ENCODE assay signal across 12 mouse cellular contexts in genomic region chr11:108933835-108934234, GRCm38 (mm10). TPM values are rescaled to one million over a fixed set of nuclear protein-coding genes. Genes with fewer than 3 reads are reported as not detected.
A peak's percentile ranks its signal among the peaks of the same experiment; 100 is the strongest.
DNase-seq lines count a peak whose midpoint lies in the region; ATAC-seq and TF ChIP-seq lines count a peak whose summit lies in the region.
"Had no signal": no experiment of that assay in that cellular context is flagged by ENCODE, and none has a peak within 500 bp of the region (broad histone marks: within the 10 kb centered on the region; RNA-seq: fewer than 3 reads in every experiment).

No protein-coding gene starts in this region.

- no peak overlapping the region for H3K4me2 ChIP-seq in midbrain, embryonic 11.5 days
- H3K4me2 ChIP-seq: liver, embryonic 13.5 days; neural tube, embryonic 12.5 days had no signal

- H3K4me1 ChIP-seq in cortical plate, adult 2 months (ENCODE audit: control insufficient read depth, insufficient read depth, low read length): peaks cover 9% of the 10 kb centered on the region
- peaks cover 60% of the 10 kb centered on the region for H3K4me1 ChIP-seq in midbrain, embryonic 11.5 days (ENCODE audit: control insufficient read depth, insufficient read depth, low read length)
- H3K4me1 ChIP-seq: liver, embryonic 13.5 days had no signal

- H3K9ac ChIP-seq in midbrain, embryonic 11.5 days (ENCODE audit: low read length): no peak overlapping the region
- H3K9ac ChIP-seq: liver, embryonic 13.5 days; neural tube, embryonic 12.5 days had no signal

- peak; percentile 74 for DNase-seq in gastrocnemius, adult 2 months
- DNase-seq in gastrocnemius, postnatal 10 days: no peak
- DNase-seq in heart, postnatal 14 days: peak; percentile 37 to 45
- peak; percentile 86 for DNase-seq in midbrain, embryonic 11.5 days (ENCODE audit: low spot score, missing footprints)
- DNase-seq in frontal cortex, postnatal 14 days (ENCODE audit: low spot score in 2 of 2): no peak
- no peak for DNase-seq in T-cell, adult 2 months (ENCODE audit: low spot score)
- no peak for DNase-seq in layer of hippocampus, postnatal 25 days (ENCODE audit: extremely low spot score in 1 of 2, low spot score in 1 of 2)
- DNase-seq: cerebellum, adult 11 months; liver, embryonic 13.5 days had no signal

- no peak for ATAC-seq in midbrain, embryonic 11.5 days (ENCODE audit: low FRiP score)
- ATAC-seq: inflammation-experienced regulatory T-cells, adult 6 months had no signal

- TF ChIP-seq POLR2A in cortical plate, adult 2 months (IDR thresholded peaks at IDR 0.05; ENCODE audit: extremely low read depth, insufficient read depth, low read length): no peak

- peak overlapping the region; percentile 38 for H3K4me3 ChIP-seq in gastrocnemius, adult 2 months
- no peak overlapping the region for H3K4me3 ChIP-seq in cortical plate, adult 2 months (ENCODE audit: insufficient read depth, low read length)
- H3K4me3 ChIP-seq in midbrain, embryonic 11.5 days (ENCODE audit: low read depth, low read length): no peak overlapping the region
- H3K4me3 ChIP-seq: liver, embryonic 13.5 days; neural tube, embryonic 12.5 days had no signal

- intact Hi-C loops in gastrocnemius, adult 2 months (cut with DNase I): no loop called here
- intact Hi-C loops in heart, postnatal 14 days (cut with DNase I): no loop called here

- no peak for TF ChIP-seq CTCF in gastrocnemius, adult 2 months (IDR thresholded peaks at IDR 0.05)
- no peak for TF ChIP-seq CTCF in cortical plate, adult 2 months (IDR thresholded peaks at IDR 0.05; ENCODE audit: extremely low read depth, insufficient read depth, low read length)

- peaks cover 27% of the 10 kb centered on the region for H3K36me3 ChIP-seq in midbrain, embryonic 11.5 days (ENCODE audit: control insufficient read depth, insufficient read depth, low read length)

- 68% methylated on average over 9 of the region's 9 CpGs for WGBS in midbrain, embryonic 11.5 days

- H3K9me3 ChIP-seq in midbrain, embryonic 11.5 days (ENCODE audit: control insufficient read depth, low read length): no peaks in the 10 kb centered on the region; the same call in 1 of the 2 replicates
- H3K9me3 ChIP-seq: liver, embryonic 13.5 days; neural tube, embryonic 12.5 days had no signal

- no peaks in the 10 kb centered on the region for H3K27me3 ChIP-seq in midbrain, embryonic 11.5 days (ENCODE audit: control insufficient read depth, insufficient read depth, low read length)
- H3K27me3 ChIP-seq: liver, embryonic 13.5 days; neural tube, embryonic 12.5 days had no signal

- H3K27ac ChIP-seq in gastrocnemius, adult 2 months: peak overlapping the region; percentile 82
- H3K27ac ChIP-seq in cortical plate, adult 2 months (ENCODE audit: insufficient read depth, low read length): peak overlapping the region; percentile 28
- H3K27ac ChIP-seq in midbrain, embryonic 11.5 days (ENCODE audit: low read depth, low read length): 0 out of 2 replicates have a peak overlapping the region, but pooled peaks have one; percentile 7
- H3K27ac ChIP-seq: liver, embryonic 13.5 days; neural tube, embryonic 12.5 days had no signal

RNA-seq across cellular contexts. Expression of gene Axin2, which starts 13.7 kb away (rescaled TPM):
- 1 to 10 TPM; 8.5 to 9.3 TPM for total RNA-seq in gastrocnemius, adult 2 months (2021)
- 10 to 100 TPM; 10.8 to 18.6 TPM for total RNA-seq in gastrocnemius, postnatal 10 days (2021)
- polyA plus RNA-seq in cortical plate, adult 2 months (2012; rRNA removed): 21.8 and 23.3 TPM in 2 replicates
- 1 to 10 TPM; 5.3 to 5.7 TPM for total RNA-seq in heart, postnatal 14 days (2021)
- 20.8 and 23.1 TPM in 2 replicates for polyA plus RNA-seq in midbrain, embryonic 11.5 days (2014; fragmentation: Nextera tagmentation; extraction: Ambion mirVana)
- total RNA-seq in layer of hippocampus, postnatal 25 days (2021): 10 to 100 TPM; 24.6 to 29.6 TPM

Comparison
In these comparisons a context has a peak if more than half of its experiments do, and no peak if none do; other contexts are left out.
1. DNase-seq: peak in gastrocnemius, adult 2 months (single experiment), heart, postnatal 14 days (2 of 2) and midbrain, embryonic 11.5 days (single experiment); none in gastrocnemius, postnatal 10 days (single experiment), frontal cortex, postnatal 14 days (0 of 2), T-cell, adult 2 months (single experiment) and layer of hippocampus, postnatal 25 days (0 of 2).
2. H3K27ac ChIP-seq: peak in every context shown above with its lines; median percentile 82 in gastrocnemius, adult 2 months; 28 in cortical plate, adult 2 months; 7 in midbrain, embryonic 11.5 days.